Mouse (Mus musculus) layer of hippocampus, adult 8-10 months (tissue): ENCODE measurements around the gene Pitx3. TPM values are rescaled to one million over a fixed set of nuclear protein-coding genes. Genes with fewer than 3 reads are reported as not detected.
"Not testable (repeated sequence)": the region's sequence is repeated elsewhere in the genome, so short reads cannot be mapped to it uniquely, and the experiment has no call there.

Source experiments
- DNase-seq, 2 experiments: peaks; one replicate each; pipeline ENCODE4 v3.0.0; 2022; ENCODE audit warnings: low spot score in 2 of 2
- total RNA-seq, 4 experiments: library from RNA; stranded (reverse); gene quantifications; 2 replicates each; pipeline ENCODE4 v1.2.4; 2022

Gene Pitx3
- total RNA-seq, 4 experiments from 2014 or later: not detected

DNA sequence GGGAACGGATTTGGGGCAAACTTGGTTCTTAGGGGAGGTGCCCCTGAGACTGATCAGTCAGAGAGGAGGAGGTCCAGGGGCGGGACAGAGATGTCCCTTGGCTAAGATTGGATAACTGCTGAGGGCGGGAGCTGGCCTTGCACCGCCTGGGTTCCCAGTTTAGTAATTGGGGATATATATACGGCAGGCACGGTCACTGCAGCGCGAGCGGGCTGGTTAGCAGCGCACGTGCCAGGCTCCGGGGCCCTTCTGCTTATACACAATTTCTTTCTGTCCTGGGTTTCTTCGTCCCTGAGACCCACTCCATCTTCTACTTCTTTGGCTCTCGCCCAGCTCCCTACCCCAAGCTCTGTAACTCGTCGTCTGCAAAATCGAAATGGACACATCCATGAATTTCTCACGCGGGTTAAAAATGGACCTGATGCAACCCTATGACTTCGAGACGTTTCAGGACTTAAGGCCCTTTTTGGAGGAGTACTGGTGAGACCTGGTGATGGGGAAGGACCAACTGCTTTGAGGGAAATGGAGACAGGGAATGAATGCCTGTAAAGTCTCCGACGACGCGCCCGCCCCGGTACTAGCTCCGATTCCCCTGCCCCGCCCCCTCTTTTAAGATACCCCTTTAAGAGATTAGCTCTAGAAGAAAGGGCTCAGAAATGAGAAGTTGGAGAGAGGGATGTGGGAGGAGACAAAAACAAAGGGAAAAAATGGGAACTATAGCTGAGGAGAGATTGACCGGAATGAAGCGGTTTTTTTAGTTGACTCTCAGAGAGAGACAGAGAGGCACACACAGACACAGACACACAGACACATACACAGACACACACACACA lies 16.2 kb downstream of the Pitx3 start, which contains the start of gene Elovl3:
Gene Elovl3 (plus strand): TSS at position 204 of the 832 bp plus-strand sequence.
- DNase-seq: no peak

DNA sequence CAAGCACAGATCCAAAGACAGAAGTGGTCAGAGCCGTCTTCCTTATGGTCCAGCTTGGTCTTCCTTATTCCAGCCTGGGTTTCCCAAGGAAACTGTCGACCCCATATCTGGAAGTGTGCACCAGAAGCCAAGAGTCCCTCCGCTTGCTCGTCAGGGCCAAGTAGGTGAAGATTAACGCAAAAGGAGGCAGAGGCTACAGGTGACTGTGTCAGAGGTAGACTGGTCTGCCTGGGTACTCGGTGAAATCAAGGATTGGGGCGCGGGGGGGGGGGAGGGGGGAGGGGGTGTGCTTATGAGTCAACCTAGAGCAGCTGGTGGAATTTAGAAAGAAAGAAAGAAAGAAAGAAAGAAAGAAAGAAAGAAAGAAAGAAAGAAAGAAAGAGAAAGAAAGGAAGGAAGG lies 16.8 kb downstream of the Pitx3 start:
- DNase-seq: no peak

DNA sequence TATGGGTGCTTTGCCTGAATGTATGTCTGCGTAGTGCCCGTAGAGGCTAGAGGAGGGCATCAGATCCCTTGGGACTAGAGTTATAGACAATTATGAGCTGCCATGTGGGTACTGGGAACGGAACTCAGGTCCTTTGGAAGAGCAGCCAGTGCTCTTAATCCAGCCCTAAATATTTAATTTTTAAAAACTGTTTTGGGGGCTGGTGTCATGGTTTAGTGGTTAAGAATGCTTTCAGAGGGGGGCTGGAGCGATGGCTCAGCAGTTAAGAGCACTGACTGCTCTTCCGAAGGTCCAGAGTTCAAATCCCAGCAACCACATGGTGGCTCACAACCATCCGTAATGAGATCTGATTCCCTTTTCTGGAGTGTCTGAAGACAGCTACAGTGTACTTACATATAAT lies 18.4 kb downstream of the Pitx3 start:
- DNase-seq: not testable (repeated sequence)

DNA sequence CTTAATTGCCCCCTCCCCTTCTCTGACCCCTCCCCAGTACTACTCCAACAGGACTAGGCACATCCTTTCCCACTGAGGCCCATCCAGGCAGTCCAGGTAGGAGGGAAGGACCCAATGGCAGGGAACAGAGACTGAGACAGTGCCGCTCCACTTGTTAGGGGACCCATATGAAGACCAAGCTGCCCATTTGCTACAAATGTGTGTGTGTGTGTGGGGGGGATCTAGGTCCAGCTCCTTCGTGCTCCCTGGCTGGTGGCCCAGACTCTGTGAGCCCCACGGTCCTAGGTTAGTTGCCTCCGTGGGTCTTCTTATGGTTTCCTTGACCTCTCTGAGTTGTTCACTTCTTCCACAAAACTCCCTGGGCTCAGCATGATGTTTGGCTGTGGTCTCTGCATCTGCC lies 21.8 kb downstream of the Pitx3 start:
- no peak for DNase-seq

DNA sequence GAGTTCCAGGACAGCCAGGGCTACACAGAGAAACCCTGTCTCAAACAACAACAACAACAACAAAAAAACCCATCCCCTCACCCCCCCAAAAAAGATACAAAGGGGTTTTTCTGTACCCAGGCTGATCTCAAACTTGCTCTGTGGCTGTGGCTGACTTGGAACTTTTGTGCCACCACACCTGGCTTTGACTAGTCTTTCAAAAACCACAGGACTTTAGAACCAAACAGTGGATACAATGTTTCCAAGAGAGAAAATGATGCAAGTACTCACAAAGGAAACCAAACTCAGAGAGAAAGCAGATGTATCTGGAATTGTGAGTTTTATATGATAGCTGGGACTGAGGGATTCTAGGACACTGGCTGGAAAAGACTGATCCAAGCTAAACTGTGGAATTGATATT lies 23.5 kb downstream of the Pitx3 start:
- no peak for DNase-seq

DNA sequence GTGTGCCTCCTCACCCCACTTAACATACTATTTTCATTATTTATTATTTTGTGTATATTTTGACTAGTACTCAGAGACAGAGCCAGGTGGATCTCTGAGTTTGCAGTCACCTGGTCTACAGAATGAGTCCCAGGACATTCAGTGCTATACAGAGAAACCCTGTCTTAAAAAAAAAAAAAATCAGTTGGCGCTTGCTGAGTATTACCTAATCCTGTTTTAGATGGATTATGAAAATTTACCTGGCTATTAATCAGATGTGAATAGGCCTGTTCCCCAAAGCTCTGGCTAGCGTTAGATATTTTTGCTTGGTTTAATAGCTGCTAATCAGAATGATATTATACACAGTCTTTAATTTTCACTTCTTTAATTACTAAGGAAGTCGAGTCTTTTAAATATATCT lies 24.2 kb downstream of the Pitx3 start:
- DNase-seq: no peak

DNA sequence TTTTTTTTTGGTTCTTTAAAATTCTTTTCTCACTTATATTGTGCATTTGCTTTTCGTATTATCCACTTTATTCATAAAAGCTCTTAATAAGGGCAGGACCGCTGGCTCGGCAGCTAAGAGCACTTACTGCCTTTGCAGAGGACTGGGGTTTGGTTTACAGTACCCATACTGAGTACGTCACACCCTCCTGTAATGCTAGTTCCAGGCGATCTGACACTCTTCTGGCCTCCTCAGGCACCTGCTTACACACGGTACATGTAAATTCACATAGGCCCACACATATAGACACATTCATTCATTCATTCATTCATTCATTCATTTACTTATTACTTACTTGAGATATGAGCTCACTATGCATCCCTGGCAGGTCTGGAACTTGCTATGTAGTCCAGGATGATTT lies 27.3 kb downstream of the Pitx3 start:
- no peak for DNase-seq

DNA sequence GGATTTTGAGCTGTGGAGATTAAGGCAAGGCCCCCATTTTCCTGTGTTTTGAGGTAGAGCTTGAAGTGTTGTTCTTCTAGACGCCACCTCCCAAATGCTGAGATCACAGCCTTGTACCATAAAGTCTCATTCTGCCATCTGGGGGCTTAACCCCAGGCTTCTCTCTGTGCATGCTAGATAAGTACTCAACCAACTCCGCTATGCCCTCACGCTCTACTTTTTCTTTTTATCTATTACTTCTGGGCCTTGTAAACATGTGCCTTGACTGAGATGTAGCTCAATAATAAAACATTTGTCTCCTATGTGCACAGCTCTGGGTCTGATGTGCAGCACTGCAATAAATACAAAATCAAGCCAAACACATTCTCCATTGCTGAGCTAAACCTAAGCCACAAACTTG lies 28.7 kb downstream of the Pitx3 start:
- DNase-seq: no peak

DNA sequence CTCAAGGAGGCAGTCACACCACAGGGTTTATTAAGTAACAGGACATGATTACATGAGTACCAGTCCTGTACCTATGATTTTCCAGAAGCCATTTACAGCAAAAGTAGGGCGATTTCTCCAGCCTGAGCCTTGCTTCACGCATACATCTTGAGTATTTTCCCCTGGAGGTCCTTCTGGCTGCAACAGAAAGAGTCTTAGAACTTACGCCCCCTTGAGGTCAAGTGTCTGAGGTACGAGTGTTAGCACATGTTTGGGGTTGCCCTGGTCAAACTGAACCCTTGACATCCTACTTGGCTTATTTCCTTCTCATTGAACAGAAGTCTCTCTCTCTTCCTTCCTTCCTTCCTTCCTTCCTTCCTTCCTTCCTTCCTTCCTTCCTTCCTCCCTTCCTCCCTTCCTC lies 33.5 kb downstream of the Pitx3 start:
- no peak for DNase-seq

DNA sequence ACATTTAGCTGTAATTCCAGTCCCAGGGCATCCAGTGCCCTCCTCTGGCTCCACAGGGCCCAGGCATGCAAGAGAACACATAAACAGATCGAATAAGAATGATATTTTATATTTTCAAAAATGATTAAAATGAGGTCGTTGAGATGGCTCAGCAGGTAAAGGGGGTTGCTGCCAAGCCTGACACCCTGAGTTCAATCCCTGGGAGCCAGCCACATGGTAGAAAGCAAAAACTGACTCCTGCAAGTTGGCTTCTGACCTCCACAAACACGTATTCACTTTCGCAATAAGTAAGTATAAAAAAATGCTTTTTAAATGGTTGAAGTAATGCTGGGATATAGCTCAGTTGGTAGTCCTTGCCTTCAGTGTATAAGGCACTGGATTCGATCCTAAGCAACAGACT lies 37.3 kb downstream of the Pitx3 start:
- no peak for DNase-seq

DNA sequence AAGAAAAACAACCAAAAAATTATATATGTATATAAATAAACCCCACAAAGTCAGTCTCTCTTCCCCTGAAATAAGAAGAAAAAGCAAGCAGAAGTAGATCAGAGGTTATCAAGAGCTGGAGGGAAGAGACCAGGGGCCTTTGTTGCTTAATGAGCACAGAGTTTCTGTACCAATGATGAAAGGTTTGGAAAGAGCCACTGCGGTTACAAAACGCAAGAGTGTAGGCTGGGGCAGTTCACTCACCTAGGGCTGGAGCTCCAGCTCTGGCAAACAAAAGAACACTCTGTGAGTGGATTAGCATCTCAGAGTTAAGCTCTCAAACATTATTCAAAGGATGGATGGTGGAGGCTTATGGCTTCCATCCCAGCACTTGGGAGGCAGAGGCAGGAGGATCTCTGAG lies 37.9 kb downstream of the Pitx3 start:
- DNase-seq: no peak

DNA sequence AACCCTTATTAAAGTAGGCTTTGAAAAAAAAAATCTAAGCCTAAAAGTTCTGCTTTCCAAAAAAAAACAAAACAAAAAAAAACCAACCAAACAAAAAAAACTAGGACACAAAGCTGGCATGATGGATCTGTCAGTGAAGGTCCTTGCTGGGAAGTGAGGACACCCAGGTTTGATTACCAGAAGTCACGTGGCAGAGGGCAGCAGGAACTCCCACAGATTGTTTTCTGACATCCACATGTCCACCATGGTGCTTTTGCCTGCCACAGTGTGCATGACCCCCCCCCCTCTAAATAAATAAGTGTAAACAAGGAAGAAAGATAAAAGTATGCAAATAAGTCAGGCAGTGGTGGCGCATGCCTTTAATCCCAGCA lies 44.0 kb downstream of the Pitx3 start:
- DNase-seq: no peak

DNA sequence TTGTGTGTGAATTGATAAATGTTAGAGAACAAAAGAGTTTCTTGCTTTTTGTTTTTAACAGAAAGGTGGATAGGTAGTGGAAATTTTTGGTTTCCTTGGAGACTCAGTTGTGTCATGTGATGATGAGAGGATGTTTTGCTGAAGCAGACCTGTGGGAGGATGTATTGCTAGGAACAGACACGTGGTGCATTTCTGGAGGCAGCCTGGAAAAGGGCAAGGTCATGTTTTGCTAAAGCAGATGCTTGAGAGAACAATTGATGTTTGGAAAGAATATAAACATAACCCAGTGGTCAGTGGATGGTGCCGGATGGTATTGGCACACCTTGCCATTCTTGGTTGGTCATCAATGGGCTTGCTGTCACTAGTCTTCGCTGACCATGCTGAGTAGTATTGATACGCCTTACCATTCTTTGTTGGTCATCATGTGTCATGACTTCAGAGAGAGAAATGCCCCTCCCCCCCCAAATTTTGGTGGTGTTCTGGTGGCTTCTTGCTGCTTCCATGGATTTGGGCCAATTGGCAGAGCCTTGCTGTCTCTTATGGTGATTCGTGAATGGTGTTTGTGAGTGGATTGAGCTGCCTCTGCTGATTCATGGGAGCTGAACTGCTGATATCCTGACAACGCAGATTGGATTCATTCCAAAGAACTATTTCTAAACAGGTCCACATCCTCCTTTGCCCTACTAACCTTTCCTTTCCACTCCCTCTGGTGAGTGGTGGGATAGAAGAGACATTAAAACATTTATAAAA lies 44.5 kb downstream of the Pitx3 start:
- no peak for DNase-seq

DNA sequence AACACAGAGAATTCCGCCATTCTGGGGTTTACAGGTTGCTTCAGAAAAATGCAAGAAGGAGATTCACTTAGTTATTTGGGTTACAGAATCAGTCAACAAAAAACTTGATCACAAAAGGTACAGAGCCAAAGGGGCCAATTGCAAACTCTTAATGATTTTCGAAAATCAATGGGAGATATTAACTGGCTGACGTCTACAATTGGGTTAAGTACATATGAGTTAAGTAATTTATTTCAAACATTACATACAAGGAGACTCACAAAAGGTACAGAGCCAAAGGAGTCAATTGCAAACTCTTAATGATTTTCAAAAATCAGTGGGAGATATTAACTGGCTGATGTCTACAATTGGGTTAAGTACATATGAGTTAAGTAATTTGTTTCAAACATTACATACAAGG lies 48.6 kb downstream of the Pitx3 start:
- DNase-seq: no peak

DNA sequence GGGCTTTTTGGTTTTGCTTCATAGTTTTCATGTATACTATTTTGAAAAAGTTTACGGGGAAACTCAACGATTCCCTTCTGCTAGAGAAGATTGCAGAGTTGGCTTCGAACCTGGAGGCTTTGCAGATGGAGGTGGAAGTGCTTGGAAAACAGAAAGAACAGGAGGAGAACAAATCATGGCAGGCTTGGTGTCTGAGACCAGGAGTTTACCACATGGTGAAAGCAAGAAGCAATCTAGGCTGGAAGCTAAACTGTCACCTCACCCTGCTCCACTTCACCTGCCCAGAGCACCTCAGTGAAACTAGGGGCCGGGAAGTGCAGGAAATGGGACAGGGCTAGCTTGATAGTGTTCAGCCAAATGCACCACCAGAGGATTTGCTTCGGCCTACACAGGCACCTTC lies 51.7 kb downstream of the Pitx3 start:
- no peak for DNase-seq

DNA sequence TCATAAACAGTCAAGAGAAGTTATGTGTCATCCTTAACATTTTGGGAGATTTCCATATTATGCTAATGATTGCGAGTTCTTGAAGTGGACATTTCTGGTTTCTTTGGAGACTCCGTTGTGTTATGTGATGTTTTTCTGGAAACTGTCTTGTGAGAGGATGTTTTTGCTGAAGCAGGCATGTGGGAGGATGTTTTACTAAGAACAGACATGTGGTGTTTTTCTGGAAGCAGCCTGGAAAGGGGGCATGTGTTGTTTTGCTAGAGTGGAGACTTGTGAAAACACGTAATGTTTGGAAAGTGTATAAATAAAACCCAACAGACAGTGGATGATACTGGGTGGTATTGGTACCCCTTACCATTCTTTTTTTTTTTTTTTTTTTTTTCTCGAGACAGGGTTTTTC lies 52.8 kb downstream of the Pitx3 start:
- DNase-seq: peak in 1 of 2 experiments; percentile 31

DNA sequence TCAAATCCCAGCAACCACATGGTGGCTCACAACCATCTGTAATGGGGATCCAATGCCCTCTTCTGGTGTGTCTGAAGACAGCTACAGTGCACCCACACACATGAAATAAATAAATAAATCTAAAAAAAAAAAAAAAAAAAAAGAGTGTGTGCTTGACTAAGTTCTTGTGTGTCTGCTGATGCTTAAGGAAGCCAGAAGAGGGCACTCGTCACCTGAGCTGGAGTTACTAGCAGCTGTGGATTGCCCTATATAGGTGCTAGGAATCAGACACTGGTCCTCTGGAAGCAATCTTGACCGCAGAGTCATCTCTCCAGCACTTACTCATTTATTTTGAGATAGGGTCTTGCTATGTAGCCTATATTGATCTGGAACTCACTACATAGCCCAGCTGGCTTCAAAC lies 54.0 kb downstream of the Pitx3 start:
- no peak for DNase-seq

DNA sequence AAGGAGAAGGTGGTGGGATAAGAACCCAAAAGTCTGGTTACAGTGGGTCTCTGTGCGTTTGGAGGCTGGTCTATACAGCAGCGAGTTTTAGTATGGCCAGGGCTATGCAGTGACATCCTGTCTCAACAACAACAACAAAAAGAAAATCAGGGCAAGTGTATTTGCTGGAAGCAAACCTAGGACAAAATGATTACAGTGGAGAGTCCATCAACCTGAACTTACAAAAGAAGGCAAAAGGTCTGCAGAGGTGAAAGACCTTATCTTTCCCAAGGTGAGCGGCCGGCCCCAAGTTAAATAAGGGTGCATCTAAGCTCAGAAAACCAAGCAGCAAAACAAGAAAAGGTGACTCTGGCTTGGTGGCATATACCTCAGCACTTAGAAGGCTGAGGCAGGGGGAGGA lies 56.5 kb downstream of the Pitx3 start:
- DNase-seq: no peak

DNA sequence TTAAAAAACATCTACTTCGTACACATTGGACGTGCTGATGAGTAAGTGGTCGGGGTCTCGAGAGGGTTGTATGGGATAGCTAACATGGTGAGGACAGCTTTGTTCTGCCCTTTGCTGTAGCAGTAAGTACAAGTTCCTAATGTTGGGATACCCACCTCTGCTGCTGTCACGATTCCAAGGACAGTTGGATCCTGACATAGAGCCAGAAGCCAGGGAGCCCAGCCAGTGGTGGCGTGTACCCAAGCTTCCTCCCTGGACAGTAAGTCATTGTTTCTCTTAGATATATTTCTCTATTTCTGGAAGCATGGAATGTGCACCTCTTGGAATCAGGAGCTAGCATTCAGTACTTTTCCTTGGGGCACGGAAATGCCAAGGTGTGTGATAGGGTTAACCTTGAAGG lies 60.3 kb downstream of the Pitx3 start:
- no peak for DNase-seq

DNA sequence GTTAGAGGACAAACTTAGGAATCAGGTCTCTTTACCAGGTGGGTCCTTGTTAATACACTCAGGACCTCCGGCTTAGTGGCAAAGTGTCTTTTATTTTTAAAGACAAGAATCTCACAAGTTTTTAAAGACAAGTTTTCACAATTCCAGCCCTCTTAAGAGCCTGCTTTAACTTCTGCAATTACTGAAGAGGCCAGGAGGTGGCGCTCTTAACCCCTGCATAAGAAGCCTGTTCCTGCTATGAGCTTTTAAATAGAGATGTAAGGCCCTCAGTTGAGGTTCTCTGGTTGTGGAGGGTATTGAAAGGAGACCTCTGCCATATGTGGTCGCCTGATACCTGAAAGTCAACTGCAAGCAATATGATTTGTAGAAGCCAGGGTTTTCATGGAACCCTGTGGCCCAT lies 61.8 kb downstream of the Pitx3 start:
- DNase-seq: peak in 1 of 2 experiments; percentile 72
